Mouse (Mus musculus): ENCODE results near the gene Dgkq. TPM values are rescaled to one million over a fixed set of nuclear protein-coding genes. Genes with fewer than 3 reads are reported as not detected.

Dgkq gene
- total RNA-seq (2023) = 10 to 100 TPM; 11.2 to 12.6 TPM

DNA sequence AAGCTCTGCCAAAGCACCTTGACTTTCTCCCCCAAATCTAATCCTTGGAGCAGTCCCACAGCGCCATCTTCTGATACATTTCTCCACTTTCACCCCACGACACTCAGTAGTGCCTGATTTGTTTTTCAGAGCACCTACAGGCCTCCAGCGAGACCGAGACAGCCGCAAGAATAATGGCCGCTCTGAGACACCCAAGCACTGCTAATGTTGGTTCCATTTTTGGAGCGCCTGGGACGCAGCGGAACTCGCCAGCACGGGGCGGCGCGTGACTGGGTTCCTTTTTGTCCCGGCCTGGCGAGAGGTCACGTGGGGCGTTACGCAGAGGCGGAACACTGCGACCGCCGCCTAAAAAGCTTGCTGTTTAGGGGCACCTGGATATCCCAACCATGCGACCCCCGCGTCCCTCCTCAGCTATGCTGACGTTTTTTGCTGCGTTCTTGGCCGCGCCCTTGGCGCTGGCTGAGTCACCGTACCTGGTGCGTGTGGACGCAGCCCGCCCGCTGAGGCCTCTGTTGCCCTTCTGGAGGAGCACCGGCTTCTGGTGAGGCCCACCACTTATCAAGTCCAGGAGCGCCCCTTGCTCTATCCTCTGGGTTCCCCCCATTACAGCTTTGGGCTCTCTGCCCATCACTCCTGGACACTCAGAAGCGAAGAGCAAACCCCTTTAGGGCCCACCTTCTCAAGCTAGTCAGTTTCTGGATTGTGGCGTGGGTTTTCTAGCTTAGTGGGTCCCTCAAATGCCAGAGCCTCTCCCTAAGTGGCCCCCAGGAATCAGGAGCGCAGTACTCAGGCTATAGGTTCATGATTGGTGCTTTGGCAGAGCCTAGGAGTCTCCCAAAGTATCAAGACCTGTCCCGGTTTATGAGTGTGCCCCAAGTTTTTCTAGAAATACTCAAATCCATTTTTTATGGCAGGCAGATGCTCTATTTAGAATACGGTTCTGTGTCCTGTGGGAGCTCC is at the start of gene Dgkq:
TSS of gene Dgkq (minus strand) at position 696 of the 960 bp plus-strand sequence.

DNA sequence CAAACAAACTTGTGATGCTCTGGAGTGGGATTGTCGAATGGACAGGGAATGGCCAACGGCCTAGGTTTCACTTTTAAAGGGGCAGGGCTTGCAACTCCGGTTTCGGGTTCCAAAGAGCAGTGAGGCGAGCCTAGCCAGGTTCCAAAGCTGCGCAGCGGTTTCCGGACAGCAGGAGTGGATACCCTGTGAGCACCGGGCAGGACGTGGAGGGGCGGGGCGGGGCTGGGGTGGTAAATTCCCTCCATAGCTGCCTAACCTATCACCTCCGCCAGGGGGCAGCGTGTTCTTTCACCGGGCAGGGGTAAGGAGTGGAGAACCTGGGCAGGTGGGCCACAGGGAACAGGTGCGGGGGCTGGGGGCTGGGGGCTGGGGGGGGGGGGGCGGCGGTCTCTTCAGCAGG is 22.8 kb upstream of the Dgkq start, which contains the start of gene Fgfrl1:
TSS of gene Fgfrl1 (plus strand) at position 112 of the 400 bp plus-strand sequence.

DNA sequence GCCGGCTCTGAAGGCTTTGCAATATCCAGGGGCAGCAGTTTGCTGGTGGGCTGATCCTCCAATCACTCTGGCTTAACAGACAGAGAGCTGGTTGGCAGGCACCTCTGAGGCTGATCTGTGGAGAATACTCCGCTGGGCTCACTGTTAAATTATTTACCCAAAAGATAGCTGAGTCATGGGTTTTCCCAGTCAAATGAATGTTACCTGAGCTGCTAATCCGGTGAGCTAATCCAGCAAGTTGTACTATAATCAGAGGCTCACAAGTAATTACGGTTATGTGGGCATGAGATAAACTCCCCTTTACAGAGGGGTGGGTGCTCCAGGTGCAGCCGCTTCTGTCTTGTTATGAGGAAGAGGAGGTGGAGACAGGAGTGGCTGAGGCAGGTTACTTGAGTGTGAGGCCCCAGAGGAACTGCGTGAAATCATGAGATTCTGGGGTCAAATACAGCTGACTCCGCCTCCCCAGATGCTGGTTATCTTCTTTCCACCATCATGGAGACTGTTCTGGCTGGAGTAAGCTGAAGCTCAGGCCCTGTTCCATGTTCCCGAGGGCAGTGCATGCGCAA is 5.9 kb upstream of the Dgkq start, which contains the start of gene Slc26a1:
TSS of gene Slc26a1 (minus strand) at position 319 of the 566 bp plus-strand sequence.

DNA sequence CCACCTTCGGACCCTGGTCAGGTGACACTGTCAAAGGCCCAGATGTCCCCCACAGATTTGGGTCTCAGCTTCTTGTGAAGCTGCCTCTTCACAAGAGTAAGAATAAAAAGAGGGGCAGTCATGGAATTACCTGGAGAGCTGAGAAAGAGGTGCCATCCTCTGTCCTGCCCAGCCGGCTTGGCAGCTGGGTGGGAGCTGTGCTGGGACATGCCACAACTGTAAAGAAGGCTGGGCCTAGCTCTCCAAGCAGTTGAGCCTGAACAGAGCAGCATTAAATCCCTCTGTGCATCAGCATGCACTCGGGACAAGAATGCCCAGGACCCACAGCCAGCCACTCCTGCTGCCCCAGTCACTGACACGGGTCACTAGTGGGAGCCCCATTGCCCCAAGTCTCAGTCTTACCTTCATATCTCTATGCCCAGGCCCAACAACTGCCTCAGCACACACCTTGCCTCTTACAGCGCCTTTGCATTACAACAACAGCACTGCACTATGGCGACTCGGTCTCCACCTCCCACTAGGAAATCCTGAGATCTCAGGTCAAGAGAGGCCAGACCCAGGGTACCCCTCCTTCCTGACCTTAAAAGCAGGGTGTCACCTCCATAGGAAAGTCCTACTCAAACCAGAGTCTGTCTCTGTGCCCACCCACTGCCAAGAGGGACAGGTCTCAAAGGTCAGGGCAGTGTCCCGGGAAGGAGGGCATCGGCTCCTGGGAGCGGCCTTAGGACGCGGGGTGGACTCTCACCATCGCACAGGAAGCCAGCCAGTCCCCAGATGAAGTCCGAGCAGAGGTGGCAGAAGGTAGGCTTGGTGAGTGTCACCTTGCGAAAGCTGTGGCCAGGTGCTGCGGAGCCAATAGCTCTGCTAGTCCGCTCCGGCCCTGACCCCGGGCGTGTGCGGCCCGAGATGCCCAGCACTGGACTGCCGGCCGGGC is 9.5 kb downstream of the Dgkq start, which contains the start of gene Idua:
TSS of gene Idua (plus strand) at position 634 of the 934 bp plus-strand sequence.

DNA sequence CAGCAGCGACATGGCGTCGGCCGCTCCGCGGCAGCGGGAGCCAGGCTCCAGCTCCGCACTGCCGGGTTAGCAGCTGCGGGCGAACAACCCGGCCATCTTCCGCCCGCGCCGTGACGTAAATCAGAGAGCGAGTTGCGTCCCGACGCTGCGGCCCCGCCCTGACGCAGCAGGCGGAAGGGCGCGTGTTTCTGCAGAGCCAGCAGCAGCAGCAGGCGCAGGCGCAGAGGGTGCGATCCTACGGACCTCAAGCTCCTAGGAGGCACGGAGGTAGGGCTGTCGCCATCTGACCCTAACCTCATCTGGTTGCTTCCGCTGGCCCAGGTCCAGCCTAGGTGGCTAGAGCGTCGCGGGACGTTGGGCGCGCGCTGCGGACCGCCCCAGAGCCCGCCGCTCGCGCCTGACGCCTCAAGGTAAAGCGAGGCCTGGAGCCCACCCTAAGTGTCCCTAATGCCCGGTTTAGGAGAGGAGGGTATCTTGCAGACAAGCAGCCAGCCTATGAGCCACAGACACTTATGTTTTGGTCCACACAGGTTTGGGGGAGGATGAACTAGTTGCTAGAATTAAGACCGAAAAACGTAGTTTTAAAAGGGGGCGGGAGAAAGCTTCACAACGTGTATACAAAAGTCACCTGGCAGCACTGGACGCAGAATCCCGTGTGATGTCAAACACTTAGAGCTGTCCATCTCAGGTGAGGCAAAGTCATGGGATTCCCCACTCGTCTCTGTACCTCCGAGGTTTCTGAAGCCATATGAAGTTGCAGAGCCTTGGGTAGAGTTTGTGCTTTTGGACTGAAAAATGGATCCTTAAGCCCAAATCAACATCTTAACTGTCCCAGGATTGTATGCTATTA is 39.6 kb downstream of the Dgkq start, which contains the start of the genes Gak and Tmem175:
TSS of gene Gak (minus strand) at position 122 of the 850 bp plus-strand sequence.
TSS of gene Tmem175 (plus strand) at position 137 of the 850 bp plus-strand sequence.

Other genes starting within 250 kb of the Dgkq start
- 10 to 100 TPM; 75.9 to 87.5 TPM for gene Atp5k, start 235.2 kb downstream of the Dgkq start, total RNA-seq (2023)
- gene Mfsd7a, start 220.8 kb downstream of the Dgkq start, total RNA-seq (2023) = 10 to 100 TPM; 15.9 to 22.5 TPM
- gene Pcgf3, start 208.4 kb downstream of the Dgkq start, total RNA-seq (2023) = 10 to 100 TPM; 12.6 to 15.5 TPM
- gene Cplx1, start 119.6 kb downstream of the Dgkq start, total RNA-seq (2023) = not detected
- gene Gak, start 39.9 kb downstream of the Dgkq start, total RNA-seq (2023) = 100 to 1,000 TPM; 105 to 125 TPM
- 10 to 100 TPM; 11.5 to 14.7 TPM for gene Tmem175, start 39.9 kb downstream of the Dgkq start, total RNA-seq (2023)
- 10 to 100 TPM; 17.3 TPM for gene Idua, start 9.3 kb downstream of the Dgkq start, total RNA-seq (2023)
- gene Slc26a1, start 5.9 kb upstream of the Dgkq start, total RNA-seq (2023) = 1 to 10 TPM in 1 of 2 experiments, under 1 TPM in 1; 0.20 to 1.0 TPM
- 1 to 10 TPM in 1 of 2 experiments, under 1 TPM in 1; 0.79 to 2.7 TPM for gene Fgfrl1, start 22.7 kb upstream of the Dgkq start, total RNA-seq (2023)
- 1 to 10 TPM in 1 of 2 experiments, not detected in 1; 1.6 TPM for gene Rnf212, start 105.3 kb upstream of the Dgkq start, total RNA-seq (2023)
- gene Tmed11, start 125.7 kb upstream of the Dgkq start, total RNA-seq (2023) = not detected
- gene Vmn2r8, start 139.2 kb upstream of the Dgkq start, total RNA-seq (2023) = not detected
- gene Vmn2r9, start 182.9 kb upstream of the Dgkq start, total RNA-seq (2023) = not detected

Data from neutrophil, adult 59 days (primary cell).